Mouse (Mus musculus) adrenal gland, postnatal 36 days (tissue): ENCODE data around the gene Rgl1. TPM values are rescaled to one million over a fixed set of nuclear protein-coding genes. Genes with fewer than 3 reads are reported as not detected.
"Not testable (repeated sequence)": the region's sequence is repeated elsewhere in the genome, so short reads cannot be mapped to it uniquely, and the experiment has no call there.

Experiments
- DNase-seq, 2 experiments: peaks; one replicate each; pipeline ENCODE4 v3.0.0; 2021; ENCODE audit warnings: mixed read lengths in 1 of 2
- total RNA-seq, 2 experiments: library from RNA; stranded (reverse); gene quantifications; 2 replicates each; pipeline ENCODE4 v1.2.3; 2021

The Rgl1 gene
- total RNA-seq, 2 experiments from 2014 or later = 27.6 to 37.2 TPM

DNA sequence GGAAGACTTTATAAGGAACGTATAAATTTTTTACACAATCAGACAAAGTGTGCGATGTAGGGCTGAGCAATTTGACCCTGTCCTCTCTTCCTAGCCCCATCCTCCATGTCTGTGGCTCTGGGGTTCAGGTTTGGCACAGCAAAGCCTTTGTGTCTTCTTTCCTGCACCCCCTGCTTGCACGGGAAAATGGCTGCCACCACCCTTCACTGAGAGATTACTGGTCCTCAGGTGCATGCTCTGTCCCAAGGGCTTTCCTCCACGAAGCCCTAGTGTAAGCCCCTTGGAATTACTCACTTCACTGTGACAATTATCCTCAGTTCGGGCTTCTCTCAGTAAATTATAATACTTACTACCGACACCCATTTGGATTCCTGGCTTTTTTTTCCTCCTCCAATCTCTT, 109.5 kb downstream of the Rgl1 start:
- DNase-seq = no peak

DNA sequence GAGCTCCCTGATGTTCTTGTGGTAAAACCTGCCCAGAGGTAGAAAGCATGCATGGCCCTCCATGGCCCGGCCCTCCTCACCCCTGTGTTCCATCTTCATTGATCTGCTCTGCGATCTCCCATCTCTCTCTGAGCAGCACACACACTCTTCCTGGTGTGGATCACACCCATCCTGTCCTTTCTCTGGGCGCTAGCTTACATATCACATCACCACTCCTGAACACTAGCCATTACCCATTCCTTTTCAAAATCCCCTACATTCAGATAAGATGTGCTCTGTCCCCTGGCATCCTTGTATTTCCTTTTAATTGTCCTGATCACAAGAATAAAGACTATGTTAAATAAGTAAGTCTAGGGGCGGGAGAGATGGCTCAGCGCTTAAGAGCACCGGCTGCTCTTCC, 111.3 kb downstream of the Rgl1 start:
- DNase-seq = no peak

DNA sequence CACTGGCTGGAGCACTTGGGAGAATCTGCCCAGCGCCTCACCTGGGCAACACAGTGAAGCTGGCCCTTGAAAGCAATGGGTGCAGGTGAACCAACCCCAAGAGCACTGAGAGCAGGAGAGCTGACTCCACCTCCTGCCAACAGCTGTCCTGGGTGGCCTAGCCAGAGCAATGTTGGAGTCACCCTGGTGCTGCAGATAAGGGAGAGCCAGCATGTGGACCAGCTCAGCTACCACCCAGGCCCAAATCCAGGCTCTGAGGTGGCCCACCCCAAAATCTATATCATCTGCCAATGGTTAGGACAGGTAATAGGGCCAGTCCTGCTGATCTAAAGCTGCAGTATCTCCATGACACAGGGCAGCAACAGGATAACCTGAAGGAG, 114.7 kb downstream of the Rgl1 start:
- no peak for DNase-seq

DNA sequence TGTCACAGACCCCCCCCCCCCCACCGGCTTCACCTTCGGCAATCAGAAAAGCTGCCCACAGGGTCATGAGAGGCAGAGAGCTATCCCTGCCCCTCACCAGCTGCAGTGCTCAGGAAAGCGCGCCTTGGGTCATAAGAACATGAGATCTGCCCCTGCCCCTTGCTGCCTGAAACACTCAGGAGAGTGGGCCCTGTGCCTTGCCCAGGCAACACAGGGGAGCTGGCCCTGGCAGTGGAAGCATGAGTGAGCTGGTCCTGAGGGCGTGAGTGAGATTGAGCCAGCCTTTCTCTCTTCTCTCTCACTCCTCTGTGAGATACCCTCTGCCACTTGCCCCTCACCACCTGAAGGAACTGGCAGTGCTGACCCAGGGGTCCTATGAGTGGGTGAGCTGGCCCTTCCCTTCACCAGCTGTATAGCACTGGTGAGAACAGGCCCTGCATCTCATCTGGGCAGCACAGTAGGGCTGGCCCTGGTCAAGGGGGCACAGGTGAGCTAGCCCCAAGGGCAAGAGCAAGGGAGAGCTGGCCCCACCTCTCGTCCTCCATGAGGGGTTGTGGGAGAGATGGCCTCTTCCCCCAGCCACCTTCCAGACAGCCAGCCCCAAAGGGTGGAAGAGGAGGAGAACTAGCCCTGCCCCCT, 115.2 kb downstream of the Rgl1 start:
- no peak for DNase-seq

DNA sequence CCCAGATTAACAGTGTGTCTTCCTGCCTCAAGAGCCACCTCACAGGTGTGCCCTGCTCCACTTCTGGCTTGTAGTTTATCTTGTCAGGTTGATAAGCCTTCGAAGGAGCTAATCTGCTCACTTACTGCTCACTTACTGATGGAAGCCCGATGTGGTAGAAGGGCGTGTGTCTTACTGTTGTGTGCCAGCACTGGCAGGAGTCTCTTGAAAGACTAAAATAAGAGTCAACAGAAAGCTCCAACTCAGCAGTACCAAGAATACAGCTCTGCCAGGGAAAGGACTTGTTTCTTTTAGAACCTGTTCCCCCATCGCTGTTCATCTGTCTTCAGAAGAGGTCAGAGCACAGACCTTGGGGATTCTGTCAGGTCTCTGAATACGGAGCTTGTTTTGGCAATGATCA, 118.1 kb downstream of the Rgl1 start:
- no peak for DNase-seq

DNA sequence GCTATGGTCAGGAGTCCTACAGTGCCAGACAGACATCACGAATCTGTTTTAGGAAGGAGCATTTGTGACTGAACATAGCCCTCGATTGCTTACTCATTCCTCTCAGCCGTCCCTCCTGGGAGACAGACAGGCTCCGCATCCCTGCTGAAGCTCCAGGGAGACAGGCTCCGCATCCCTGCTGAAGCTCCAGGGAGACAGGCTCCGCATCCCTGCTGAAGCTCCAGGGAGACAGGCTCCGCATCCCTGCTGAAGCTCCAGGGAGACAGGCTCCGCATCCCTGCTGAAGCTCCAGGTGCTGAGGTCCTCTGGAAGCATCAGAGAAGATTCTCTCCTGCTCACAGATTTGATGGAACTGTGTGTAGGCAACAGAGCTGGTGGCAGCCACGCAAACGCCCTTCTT, 123.9 kb downstream of the Rgl1 start:
- DNase-seq = not testable (repeated sequence)

DNA sequence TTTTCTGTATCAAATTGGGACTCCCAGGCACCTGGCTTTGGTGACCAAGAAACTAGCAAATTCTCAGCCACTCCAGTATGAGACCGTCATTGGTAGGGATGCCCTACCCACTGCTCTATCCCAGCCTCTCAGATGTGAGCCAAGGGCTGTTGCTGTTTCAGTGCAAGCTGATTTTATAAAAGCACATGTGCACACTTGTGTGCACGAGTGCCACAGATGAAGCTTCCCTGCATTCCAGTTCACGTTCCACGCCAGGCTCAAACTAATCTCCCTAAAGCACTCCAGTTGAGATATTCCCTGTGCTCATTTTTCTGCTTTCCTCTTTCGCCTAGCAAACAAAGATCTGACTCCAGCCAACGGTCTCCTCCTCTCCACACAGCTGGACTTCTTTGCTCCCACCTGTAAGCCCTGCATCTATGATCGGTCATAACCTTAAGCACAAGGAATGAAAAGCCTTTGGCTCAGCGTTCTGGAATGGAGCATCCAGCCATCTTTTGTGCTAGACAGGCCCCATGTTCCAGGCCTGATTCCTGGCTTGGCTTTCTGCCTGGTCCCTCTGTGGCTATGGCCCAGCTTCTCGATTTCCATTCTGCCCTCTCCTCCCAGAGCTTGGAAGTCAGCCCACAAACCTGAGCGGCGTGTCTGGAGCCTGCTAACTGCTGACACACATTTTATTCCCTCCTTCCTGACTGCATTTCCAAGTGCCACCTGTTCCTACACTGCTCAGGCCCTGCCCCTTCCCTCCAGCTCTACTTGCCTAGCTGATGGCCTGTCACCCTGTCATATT, 125.8 kb downstream of the Rgl1 start:
- peak; percentile 24 to 65 for DNase-seq

DNA sequence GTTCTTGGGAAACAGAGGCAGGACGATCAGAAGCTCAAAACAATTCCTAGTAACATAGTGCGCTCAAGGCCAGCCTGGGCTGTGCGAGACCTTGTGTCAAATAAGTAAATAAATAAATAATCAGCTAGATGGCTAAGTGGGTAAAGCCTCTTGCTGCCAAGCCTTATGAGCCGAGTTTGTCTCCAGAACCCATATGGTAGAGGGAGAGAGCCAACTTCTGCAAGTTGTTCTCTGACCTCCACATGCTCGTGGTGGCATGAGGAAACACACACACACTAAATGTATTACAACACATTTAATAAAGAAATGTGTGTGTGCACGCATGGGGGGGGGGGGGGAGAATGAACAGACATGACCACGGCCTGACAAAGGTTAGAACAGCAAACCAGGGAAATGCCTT, 126.8 kb downstream of the Rgl1 start:
- no peak for DNase-seq

DNA sequence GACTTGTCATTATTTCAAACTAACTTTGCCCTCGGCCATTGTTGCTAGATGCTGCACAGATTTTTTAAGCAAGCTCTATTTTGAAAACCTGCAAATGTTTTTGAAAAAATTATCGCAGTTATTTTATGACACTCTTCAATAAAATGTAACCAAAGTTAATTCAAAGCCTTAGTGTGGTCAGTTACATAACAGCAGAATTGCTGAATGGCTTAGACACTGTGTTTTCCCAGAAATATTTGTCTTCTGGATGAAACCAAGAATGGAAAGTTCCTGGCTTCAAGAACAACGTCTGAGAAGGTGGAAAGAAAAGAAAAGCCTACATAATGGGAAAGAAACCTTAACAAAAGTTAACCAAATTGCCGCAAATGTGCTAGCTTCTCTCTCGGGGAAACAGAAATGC, 131.5 kb downstream of the Rgl1 start:
- no peak for DNase-seq

DNA sequence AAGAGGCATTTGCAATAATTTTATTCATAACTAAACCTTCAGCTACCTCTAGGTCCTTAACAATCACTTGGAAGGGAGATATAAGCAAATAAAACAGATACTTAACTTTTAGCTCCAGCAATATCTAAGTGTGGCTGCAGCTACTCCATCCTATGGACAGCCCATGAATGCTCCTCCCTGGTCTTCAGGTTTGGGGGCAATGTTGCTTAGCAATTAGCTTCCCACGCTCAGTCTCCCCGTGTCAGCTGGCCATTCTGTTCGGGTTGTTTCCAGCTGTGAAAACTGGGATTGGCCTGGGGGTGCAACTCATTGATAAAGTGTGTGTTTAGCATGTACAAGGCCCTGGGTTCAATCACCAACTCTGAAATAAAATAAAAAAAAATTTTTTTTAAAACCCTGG, 136.4 kb downstream of the Rgl1 start:
- no peak for DNase-seq

DNA sequence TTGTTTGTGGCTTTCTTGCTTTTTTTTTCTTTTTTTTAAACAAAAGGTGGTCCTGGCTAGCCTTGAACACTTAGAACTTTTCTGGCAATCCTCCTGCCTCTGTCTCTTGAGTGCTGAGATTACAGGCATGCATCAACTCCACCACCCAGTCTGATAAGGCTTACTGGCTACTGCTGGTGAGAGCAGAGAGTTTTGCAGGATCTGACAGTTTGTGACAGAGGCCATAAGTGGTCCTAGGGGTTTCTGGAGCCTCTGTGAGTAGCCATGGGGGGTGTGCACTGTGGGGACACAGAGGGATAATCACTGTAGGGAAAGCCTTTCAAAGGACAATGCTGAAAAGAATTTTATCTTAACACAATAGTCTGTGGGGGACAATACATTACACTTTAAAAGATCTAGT, 140.5 kb downstream of the Rgl1 start:
- DNase-seq = no peak

DNA sequence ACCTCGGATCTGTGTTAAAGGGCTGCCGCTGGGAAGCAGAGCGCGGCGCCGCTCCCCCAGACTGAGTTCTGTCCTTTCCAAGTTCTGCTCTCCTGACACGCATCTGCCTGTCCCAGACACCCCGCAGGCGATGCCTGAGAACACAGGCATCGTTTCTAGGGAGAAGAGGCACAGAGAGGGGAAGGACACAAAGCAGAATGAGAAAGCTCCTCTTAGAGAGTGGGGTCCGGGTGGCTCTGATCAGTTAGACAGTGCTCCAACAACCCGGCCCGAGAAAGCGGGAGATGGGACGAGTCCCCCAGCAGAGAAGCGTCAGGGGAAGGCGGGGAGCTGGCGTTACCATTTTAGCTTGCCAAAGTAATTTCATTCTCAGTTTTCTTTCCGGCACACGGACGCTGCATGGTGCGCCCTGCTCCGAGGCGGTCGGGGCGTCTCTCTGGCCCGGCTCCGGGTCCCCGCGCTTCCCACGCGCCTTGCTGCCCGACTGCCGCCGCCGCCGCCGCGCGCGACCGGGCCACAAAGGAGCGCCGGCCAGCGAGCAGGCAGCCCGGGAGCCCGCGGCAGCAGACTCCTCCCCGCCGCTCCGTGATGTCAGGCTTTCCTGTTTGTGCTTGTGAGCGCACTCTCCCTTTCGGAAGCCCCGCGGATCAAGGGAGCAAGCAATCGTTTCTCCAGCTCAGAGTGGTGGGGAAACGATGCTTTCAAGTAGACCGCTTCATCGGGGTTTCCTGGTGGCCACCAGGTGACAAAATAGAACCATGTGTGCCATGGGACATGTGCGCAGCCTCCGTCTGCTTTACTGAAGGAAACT, 141.3 kb downstream of the Rgl1 start:
- peak; percentile 82 to 90 for DNase-seq

DNA sequence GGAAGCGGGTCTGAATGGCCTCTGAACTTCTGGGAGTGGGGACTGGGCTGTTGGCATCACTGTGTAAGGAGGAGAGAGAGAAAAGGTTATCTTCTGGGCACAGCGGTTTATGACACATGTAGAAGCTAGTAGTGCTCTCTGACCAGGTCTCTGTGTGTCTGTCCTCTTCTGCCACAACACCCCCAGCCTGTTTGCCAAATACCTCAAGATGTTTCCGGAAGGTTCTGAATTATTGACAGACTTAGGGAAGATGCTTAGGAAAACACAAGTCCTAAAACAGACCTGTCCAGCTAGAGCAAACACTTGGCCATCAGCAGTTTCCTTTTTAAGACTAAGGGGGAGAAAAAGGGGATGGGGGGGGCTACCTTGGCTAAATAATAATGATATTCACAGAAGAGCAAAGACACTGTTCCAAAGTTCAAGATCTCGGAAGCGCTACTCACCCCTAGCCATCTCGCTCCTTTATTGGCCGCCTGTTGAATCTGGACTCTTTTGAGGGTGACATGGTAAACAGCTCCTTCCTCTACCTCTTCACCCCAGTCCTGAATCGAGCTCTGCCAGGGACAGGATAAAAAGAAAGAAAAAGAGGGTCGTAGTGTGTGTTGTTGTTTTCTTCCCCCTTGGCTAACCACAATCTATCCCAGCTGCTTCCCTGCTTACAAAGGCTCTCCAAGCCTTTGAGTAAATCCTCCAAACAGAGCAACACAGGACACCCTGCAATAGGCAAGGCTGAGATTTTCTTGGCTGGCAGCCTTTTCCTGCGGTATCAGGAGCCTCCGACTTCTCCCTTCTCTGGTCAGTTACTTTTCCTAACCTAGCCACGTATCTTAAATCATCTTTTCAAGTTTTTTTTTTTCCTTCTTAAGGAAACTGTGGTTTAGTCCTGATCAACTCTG, 142.5 kb downstream of the Rgl1 start:
- DNase-seq = peak; percentile 12 to 52

DNA sequence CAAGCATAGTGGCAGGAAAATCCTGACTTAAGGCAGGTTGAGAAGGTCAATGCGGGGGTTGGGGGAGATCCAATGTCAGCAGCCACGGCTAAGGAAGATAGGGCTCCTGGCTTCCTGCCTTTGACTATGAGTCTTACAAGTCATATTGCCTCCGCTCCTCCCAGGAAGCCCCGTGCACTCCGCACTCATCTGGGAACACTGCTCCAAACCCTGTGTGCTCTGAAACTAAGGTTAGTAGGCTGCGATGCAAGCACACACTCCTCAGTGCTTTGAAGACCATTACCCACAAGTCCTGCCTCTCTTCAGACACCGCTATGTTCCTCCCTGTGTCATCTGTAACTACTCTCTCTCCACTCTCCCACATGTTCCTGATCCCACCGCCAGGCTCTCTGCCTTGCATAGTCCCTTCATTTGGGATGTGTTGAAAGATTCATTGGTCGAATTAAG, 143.4 kb downstream of the Rgl1 start:
- DNase-seq = peak; percentile 36 to 60

DNA sequence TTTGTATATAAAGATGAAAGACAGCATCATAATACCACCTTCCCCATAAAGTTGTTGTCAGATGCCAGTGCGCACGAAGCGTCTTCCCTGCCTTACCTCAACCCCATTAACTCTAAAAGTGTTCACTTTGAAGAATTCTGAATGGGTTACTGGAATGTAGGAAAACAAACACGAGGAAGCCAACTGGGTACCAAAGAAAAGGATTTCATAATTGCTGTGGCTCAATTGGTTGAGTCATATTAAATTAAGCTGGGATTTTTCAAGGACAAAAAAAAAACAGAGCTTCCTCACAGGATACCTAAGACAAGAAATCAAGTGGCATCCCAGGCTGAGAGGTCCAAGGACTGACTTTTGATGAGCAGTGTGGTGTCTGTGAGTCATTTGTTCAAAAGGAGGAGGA, 144.5 kb downstream of the Rgl1 start:
- DNase-seq = no peak

DNA sequence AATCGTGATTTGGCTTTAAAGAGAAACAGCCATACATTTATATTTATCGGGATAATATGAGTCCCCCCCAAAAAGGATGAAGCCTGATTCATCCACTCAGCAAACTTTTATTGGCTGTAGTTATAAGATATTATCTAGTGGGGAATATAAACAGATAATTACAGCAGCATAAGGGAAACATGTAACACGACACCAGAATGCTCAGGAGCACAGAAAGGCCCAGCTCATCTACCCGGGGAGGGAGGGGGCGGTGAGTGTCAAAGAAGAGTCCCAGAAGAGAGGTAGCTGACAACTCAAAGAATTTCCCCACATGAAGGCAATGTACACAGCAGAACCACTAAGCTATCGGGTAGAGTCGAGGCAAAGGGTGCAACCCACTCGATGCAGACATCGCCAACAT, 146.8 kb downstream of the Rgl1 start:
- no peak for DNase-seq

DNA sequence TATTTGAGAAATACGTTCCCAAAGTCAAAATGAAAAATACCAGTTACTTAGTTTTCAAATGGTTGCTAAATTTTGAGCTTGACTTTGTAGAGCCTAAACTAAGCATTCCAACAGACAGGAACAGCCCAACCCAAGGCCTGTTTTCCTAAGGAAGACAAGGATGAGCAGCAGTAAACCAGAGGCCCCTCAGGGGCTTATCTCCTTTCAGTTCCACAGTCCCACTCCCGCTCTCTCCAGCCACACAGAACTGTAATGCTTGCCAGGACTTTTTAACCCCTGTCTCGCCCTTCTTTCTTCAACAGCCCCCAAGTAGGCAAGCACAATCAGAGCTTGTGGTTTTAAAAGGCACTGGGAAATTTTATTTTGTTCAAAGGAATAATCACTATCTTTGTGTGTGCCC, 147.3 kb downstream of the Rgl1 start:
- no peak for DNase-seq

DNA sequence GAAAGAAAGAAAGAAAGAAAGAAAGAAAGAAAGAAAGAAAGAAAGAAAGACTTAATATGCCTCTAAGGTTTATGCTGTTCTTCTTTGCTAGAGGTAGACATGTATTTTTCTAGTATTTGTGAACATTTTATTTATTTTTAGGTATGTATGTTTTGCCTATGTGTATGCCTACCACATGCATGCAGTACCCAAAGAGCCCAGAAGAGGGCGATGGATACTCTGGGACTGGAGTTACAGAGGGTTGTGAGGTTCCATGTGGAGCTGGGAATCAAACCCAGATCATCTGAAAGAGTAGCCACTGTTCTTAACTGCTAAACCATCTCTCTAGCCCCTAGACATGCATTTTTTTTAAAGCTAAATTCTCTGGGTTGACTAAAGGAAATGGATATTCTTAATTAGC, 147.8 kb downstream of the Rgl1 start:
- DNase-seq = no peak

DNA sequence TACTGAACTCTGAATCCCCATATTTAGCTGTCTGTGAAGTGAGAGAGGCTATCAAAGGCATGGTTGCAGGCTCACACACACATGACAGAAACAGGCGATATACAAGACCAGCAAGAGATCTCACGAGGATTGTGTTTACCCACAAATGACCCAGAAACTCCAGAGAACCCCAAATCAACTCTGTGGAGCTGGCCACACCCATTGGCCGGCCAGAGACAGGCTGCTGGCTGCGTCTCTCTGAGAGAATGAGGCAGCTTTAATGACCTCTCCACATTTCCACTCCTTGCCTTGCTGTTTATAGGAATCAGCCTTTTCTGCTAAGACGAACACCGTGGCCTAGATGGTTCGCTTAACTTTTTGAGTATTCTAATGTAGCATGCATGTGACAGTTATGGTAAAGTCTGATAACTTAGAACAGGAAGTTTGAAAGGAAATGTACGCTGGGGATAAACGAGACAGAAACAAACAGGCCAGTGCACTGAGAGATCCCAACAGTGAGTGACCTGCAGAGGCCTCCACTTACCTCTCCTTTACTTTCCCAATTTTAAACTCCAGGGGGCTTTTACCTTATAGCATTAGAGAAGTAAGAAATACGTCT, 148.3 kb downstream of the Rgl1 start:
- no peak for DNase-seq

DNA sequence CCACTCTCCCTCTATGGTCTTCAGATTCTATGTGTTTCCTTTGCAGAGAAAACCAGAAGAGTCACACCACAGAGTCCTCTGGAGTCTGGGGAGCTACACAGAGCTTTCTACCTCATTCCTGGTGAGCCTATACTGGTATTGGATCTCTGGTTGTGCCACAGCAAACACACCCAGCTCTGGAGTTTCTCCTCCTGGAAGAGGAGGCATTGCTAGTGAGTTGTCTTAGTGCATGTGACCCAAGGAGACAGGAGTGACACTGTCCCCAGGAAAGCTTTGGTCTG, 149.4 kb downstream of the Rgl1 start:
- DNase-seq = no peak

DNA sequence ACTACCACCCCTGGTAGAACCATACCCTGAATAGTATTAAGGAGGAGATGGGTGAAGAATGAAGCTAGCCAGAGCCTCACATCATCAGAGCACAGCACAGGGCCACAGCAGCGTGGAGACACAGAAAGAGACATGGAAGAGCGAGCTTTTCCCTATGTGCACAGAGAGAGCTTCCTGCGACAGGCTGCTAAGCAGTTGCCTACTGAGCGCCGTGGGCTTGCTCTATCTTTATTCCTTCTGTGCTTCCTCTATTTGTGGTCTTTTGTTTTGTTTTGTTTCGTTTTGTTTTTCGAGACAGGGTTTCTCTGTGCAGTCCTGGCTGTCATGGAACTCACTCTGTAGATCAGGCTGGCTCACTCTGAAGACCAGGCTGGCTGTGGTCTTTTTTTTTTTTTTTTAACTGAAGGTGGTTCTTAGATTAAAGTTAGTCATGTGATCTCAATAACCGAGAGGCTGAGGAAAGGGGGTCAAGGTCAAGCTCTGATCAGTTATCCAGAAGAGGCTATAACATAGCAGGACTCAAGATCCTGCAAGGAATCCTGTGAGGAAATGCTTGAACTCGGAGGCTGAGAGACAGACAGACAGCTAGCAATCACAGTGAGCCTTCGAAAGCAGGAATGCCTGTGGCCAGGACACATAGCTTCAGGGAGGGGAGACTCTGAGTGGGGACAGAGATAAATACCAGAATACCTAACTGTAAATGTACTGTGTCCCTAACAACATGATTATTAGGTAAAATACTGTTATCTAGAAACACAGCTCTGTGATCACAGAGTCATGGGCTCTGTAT, 150.0 kb downstream of the Rgl1 start:
- no peak for DNase-seq
